Mouse (Mus musculus): ENCODE measurements around the gene Nmnat3.

Nmnat3 gene

GRCm38 (mm10) chr9:98354919-98355318 lies 67.7 kb downstream of the Nmnat3 start:
- no peak for DNase-seq (ENCODE audit: low read depth, low spot score)

- no peak for DNase-seq (ENCODE audit: low read depth, low spot score)
Observed at GRCm38 (mm10) chr9:98361047-98361446, 73.8 kb downstream of the Nmnat3 start.

- no peak for DNase-seq (ENCODE audit: low read depth, low spot score)
Observed at GRCm38 (mm10) chr9:98366075-98366474, 78.8 kb downstream of the Nmnat3 start.

GRCm38 (mm10) chr9:98367333-98367962 lies 80.2 kb downstream of the Nmnat3 start:
- no peak for DNase-seq (ENCODE audit: low read depth, low spot score)

- DNase-seq (ENCODE audit: low read depth, low spot score) = no peak
Observed at GRCm38 (mm10) chr9:98369707-98370106, 82.5 kb downstream of the Nmnat3 start.

GRCm38 (mm10) chr9:98373358-98373757 lies 86.1 kb downstream of the Nmnat3 start:
- no peak for DNase-seq (ENCODE audit: low read depth, low spot score)

GRCm38 (mm10) chr9:98374897-98375296 lies 87.7 kb downstream of the Nmnat3 start:
- no peak for DNase-seq (ENCODE audit: low read depth, low spot score)

- DNase-seq (ENCODE audit: low read depth, low spot score) = peak; percentile 17
Observed at GRCm38 (mm10) chr9:98375329-98376170, 88.3 kb downstream of the Nmnat3 start.

- DNase-seq (ENCODE audit: low read depth, low spot score) = no peak
Observed at GRCm38 (mm10) chr9:98379736-98380135, 92.5 kb downstream of the Nmnat3 start.

- no peak for DNase-seq (ENCODE audit: low read depth, low spot score)
Observed at GRCm38 (mm10) chr9:98380593-98380992, 93.4 kb downstream of the Nmnat3 start.

- DNase-seq (ENCODE audit: low read depth, low spot score) = peak; percentile 8
Observed at GRCm38 (mm10) chr9:98387741-98388632, 100.8 kb downstream of the Nmnat3 start.

- no peak for DNase-seq (ENCODE audit: low read depth, low spot score)
Observed at GRCm38 (mm10) chr9:98388633-98388965, 101.4 kb downstream of the Nmnat3 start.

GRCm38 (mm10) chr9:98393496-98393895 lies 106.3 kb downstream of the Nmnat3 start:
- no peak for DNase-seq (ENCODE audit: low read depth, low spot score)

- DNase-seq (ENCODE audit: low read depth, low spot score) = no peak
Observed at GRCm38 (mm10) chr9:98397211-98397610, 110.0 kb downstream of the Nmnat3 start.

GRCm38 (mm10) chr9:98397866-98398265 lies 110.6 kb downstream of the Nmnat3 start:
- no peak for DNase-seq (ENCODE audit: low read depth, low spot score)

GRCm38 (mm10) chr9:98400185-98400894 lies 113.1 kb downstream of the Nmnat3 start:
- no peak for DNase-seq (ENCODE audit: low read depth, low spot score)

GRCm38 (mm10) chr9:98401611-98402010 lies 114.4 kb downstream of the Nmnat3 start:
- DNase-seq (ENCODE audit: low read depth, low spot score) = no peak

- no peak for DNase-seq (ENCODE audit: low read depth, low spot score)
Observed at GRCm38 (mm10) chr9:98407771-98408170, 120.5 kb downstream of the Nmnat3 start.

- peak; percentile 70 for DNase-seq (ENCODE audit: low read depth, low spot score)
Observed at GRCm38 (mm10) chr9:98409137-98409536, 121.9 kb downstream of the Nmnat3 start.

GRCm38 (mm10) chr9:98415427-98415826 lies 128.2 kb downstream of the Nmnat3 start:
- no peak for DNase-seq (ENCODE audit: low read depth, low spot score)

GRCm38 (mm10) chr9:98417919-98418318 lies 130.7 kb downstream of the Nmnat3 start:
- no peak for DNase-seq (ENCODE audit: low read depth, low spot score)

Measured in forelimb bud, embryonic 11.5 days (tissue).